Mouse (Mus musculus) mesoderm, embryonic 11.5 days (tissue): ENCODE data around the gene Gm5678.
A peak's percentile ranks its signal among the peaks of the same experiment; 100 is the strongest.
"Not testable (repeated sequence)": the region's sequence is repeated elsewhere in the genome, so short reads cannot be mapped to it uniquely, and the experiment has no call there.

ENCODE experiments used
- DNase-seq: peaks from one replicate; pipeline ENCODE4 v3.0.0-alpha.2; 2012; ENCODE audit warnings: low read depth, low spot score

Gene Gm5678

DNA sequence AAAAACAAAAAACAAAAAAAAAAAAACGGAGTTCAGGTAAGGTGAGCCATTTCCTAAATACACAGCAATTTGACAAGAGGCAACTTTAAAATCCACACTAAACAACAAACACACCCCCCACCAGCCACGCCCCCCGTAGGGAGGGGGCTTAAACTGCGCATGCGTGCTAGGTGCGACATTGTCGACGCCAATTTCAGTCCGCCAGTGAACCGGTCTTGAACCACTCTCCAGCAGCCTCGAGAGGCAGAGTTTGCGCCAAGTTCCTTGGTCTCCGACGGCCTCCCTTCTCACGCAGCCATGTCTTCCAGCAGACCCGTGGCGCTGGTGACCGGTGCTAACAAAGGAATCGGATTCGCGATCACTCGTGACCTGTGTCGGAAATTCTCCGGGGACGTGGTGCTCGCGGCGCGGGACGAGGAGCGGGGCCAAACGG is 20.2 kb upstream of the Gm5678 start:
- DNase-seq: peak; percentile 87

DNA sequence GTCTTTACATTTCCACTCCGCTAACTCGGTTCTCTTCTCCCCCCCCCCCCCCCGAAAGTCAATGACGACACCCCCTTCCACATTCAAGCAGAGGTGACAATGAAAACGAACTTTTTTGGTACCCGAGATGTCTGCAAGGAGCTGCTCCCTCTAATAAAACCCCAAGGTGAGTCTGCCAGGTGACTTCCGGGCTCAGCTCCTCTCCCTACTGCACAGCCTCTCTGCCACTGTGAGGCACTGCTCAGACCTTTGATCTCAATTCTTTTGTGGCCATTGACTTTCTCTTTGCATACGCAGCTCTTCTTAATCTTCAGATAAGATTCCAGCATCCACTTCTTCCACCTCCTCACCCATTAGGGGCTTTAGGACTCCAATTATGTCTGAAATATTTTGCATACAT is 19.2 kb upstream of the Gm5678 start:
- DNase-seq: no peak

DNA sequence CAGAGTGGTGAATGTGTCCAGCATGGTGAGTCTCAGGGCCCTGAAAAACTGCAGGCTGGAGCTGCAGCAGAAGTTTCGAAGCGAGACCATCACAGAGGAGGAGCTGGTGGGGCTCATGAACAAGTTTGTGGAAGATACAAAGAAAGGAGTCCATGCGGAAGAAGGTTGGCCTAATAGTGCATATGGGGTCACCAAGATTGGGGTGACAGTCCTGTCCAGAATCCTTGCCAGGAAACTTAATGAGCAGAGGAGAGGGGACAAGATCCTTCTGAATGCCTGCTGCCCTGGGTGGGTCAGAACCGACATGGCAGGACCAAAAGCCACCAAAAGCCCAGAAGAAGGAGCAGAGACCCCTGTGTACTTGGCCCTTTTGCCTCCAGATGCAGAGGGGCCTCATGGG is 18.1 kb upstream of the Gm5678 start:
- no peak for DNase-seq

DNA sequence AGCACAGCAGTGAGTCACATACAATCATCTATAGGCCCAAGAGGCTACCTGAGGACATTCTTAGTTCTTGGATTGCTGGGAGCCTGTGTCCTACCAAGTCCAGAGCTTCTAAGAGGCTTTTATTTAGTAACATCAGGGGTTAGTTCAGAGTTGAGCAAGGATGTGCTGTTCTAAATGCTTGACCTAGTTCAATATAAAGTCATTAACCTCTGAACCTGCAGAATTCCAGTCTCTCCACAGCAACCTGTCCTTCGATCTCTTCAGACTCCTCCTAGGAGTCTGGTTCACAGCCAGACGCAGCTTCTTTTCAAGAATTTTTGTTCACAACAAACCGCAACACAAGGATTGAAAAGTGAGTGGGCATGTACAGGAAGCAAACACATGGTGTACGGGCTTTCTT is 16.9 kb upstream of the Gm5678 start:
- DNase-seq: no peak

DNA sequence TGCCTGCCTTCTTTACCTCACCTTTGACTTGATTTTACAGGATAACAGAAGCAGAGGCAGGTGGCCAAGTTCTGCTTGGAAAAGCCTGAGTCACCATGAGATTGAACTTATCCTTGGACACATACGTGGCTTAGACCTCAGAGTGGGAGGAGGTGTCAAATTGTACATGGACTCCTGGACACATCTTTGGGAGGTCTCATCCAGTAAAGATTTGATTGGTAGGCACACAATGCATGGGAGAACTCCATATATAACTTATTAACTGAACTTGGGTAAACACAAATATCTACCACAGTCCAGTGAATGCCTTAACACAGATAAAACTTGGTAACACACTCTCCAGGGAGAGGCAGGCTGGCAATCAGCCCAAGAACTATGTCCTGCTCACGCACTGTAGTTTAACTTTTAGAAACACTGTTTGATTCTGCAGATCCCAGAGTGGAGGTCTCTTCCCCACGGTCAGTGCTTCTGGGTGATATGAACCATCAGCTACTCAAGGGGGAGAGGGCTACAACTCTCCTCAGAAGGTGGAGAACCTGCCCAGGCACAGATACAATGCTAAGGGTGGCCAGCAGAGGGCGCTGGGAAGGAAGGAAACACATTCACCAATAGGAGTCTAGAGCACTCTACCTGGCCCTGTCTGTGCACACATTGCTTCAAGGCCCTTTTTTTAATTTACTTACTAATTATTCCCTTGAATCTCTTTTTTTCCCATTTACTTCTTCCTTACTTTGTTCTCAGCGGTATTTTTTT is 12.6 kb upstream of the Gm5678 start:
- DNase-seq: peak; percentile 54

DNA sequence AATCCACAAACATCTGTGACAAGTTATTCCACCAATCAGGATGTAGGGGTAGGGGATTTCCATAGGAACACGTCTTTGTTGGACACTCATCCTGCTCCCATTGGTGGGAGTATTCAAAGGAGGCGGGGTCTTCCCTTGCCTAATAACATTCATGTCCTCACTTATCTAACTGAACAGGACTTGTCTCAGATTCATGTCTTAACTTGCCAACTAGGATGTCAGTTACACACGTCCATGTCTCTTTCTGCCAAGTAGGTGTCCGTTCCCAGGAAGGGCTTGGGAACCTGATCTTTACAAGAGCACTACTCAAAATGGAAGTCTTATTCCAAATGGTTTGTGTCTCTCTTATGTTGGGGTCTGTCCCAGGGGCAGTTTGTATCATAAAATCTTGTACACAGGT is 4.1 kb upstream of the Gm5678 start:
- DNase-seq: not testable (repeated sequence)

DNA sequence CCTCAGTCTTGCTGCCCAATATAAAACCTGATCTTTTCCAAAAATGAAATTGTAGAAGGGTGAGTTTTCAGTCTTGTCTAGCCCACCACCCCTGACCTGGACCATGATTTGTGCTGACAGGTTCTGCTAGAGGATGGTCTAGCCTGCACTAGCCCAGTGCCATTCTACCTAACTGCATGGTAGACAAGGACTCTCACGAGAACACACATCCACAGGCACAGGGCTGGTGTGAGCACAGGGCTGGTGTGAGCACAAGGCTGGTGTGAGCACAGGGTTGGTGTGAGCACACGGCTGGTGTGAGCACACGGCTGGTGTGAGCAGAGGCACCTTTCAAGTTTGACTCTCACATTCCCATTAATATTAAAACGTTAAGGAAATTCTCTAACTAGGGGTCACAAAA is 3.2 kb upstream of the Gm5678 start:
- DNase-seq: no peak

DNA sequence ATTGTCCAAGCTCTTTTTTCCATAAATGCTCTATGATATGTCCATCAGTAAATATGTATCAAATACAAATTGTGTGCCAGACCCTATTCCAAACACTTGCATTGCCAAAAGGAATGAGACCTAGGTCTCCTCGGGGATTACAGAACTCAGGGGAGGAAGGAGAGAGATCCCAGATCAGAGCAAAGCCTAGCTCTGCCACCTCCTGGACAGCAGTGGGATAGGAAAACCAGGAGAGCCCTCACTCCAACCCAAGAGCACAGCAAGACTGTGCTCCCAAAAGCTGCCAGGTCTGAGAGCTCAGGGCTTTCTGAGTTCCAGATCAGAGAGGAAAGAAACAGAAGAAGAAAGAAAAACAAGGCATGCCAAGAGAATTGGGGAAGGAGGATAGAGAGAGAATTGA is 1.2 kb upstream of the Gm5678 start:
- no peak for DNase-seq

DNA sequence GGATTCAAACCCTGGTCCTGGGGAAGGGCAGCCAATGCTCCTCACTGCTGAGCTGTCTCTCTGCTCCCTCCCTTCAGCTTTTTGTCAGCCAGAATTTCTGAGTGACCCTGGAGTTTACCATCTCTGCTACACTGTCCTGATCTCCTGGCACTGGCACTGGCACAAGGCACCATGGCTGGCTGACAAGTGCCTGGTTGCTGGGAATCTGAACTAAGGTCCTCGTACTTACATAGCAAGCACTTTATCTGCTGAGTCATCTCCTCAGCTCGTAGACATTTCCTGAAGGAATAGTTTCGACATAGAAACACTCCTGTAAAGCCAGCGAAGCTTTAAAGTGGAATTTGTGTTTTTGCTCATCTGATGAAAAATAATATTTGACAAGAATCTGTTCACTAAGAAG is 16.1 kb downstream of the Gm5678 start:
- DNase-seq: no peak

DNA sequence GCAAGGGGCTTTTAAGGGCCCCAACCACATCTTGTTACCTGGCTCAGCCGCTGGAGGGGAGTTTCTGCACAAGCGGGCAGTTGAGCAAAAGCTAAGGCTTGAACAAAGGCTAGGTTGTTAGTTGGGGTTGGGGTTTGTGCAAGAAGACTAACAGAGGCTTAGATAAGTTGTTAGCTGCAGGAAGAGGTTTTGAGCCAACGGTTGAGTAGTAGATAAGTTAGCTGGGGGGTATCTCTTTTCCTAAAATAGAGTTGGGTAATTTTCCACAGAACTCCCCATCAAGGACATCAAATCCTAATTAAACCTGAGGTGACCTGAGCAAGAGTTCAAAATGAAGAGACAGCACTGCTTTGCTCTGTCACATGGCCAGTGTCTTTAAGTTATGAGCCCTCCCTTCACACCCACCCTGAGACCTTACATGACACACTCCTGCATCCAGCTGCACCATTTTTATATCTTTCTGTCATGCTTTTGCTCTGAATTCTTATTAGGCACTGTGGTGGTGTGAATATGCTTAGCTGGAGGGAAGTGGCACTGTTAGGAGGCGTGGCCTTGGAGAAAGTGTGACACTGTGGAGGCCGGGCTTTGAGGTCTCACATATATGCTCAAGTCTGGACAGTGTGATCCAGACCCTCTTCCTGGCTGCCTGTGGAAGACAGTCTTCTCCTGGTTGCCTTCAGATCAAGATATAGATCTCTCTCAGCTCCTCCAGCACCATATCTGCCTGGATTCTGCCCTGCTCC is 20.7 kb downstream of the Gm5678 start:
- no peak for DNase-seq

DNA sequence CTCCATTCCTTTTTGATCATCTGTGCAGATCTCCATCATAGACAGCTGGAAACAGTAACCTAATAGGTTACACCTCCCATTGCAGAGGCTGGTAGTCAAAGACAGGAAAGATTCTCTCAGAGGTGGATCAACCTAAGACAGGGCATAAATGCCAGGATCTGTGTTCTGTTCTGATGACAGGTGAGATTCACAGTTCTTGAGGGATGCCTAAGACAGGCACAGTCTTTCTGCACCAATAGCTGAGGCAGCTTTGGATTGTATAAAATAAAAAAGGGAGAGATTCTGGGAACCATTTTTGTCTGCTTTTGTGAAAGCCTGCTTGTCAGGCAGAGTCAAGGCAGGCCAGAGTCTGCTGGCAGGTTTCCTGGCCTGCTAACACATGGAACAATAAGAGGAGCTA is 40.1 kb downstream of the Gm5678 start:
- no peak for DNase-seq

DNA sequence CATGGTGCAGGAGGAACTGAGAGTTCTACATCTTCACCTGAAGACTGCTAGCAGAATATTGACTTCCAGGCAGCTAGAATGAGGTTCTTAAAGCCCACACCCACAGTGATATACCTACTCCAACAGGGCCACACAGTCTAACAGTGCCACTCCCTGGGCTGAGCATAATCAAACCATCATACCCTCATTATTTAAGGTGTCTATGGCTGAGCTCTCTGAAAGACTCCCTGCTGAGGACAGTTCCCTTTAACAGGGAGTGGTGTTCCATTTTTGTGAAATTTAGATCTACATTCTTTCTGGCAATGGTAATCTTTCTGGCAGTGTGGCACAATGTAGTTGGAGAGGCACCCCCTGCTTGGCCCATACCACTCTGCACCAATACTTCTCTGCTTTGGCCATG is 41.6 kb downstream of the Gm5678 start:
- DNase-seq: no peak

DNA sequence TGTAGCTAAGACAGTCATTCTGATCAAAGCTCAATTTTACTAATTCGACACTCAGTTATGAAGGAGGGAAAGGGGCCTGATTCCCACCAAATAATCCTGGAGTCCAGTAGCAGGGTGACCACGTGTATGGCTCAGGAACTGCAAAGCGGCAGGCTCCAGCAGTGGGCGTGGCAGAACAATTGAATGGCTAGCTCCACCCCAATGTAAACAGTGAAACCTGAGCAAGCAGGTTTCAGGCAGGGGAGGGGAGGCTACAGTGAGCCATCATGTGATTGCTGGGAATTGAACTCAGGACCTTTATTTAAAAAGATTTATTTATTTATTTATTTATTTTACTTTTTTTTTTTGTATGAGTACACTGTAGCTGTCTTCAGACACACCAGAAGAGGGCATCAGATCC is 42.6 kb downstream of the Gm5678 start:
- DNase-seq: not testable (repeated sequence)

DNA sequence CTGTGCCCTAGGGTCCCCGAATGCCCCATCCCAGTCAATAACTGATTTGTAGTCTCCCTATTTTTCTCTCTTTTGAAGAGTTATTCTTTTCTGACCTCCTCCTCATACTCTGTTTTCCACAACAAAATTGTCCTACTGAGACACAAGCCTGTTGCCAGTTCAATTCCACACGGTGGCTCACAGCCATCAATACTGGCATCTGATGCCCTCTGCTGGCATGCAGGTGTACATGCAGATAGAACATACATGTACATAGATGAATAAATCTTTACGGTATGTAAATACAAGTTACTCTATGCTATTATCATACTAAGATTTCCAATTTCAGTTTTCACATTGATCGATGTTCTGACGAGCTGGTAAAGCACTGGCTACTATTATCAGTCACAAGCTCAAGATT is 43.2 kb downstream of the Gm5678 start:
- no peak for DNase-seq

DNA sequence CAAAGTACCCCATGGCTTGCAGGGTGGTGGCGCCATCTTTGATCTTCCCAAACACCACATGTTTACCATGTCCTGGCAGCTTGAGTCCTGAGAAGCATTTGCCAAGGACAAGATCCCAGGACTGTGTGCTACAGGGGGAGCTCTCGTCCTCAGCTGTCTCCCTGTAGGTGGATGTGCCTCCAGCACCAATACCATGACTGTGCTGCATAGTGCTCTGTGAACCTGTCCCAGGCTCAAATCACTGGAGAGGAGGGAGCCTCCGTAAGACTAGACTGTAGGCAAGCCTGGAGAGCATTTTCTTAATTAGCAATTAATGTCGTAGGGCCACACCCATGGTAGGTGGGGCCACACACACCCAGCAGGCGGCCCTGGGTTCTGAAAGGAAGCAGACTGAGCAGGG is 48.5 kb downstream of the Gm5678 start:
- DNase-seq: no peak

DNA sequence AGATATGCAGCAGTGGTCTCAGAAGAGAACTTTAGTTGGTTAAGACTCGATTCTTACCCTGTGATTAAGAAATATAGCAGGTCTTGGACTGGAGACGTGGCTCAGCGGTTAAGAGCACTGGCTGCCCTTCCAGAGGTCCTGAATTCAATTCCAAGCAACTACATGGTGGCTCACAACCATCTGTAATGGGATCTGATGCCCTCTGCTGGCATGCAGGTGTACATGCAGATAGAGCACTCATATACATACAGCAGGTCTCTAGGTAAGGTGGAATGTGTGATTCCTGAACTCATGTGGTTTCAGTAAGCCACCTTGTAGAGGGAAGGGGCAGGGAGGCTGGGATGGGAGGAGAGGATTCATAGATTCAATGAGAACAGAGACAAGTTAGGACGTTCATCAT is 50.3 kb downstream of the Gm5678 start:
- DNase-seq: no peak

DNA sequence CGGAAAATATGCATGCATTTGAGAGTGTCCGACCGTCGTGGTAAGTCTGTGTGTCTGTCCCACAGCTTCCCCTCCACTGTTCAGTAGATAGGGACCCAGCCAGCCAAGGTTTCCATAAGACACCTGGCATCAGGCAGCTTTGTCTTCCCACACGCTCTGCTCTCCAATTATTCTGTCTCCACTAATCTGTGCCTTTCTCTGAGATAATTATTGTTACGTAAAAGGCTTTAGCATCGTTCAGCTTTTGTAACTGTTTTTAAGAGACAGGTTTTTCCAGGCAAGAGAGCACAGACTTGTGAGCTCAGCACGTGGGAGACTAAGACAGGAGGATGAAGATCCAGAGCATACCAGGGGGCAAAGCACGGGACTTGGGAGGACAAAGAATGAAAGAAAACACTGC is 51.3 kb downstream of the Gm5678 start:
- no peak for DNase-seq
